Mouse (Mus musculus): ENCODE data around the gene Sik1.

Gene Sik1

DNA sequence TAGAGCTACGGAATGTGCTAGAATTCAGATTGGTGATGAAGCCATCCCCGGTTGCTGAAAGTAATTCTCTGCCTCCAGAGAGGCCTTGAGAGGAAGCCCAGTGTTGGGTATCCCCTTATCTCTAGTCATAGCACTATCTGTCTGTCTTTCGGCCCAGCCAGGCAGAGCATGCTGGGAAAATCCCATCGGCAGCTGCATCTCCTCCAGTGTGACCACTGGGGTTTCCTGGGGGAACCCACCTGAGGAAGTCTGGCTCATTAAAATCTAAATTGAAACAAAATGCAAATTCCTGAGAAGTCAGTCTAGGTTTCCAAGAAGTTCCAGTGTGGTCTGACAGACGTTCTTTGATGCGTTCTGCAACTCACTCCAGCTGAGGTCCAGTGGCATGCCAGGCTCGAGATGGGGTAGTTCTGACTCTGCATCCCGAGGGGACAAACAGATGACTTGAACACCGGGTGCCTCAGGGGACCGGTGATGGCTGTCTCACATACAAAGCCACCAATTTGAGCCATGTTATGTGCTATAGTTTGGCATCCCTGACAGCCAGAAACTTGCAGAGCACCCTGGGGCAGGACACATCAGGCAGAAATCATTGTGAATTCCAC lies 19.8 kb upstream of the Sik1 start:
- no peak for DNase-seq (ENCODE audit: low spot score in 2 of 2)

- DNase-seq (ENCODE audit: low spot score in 2 of 2): no peak
Observed at GRCm38 (mm10) chr17:31874691-31875090, 19.1 kb upstream of the Sik1 start.

- DNase-seq (ENCODE audit: low spot score in 2 of 2): peak in 1 of 2 experiments; percentile 49
Observed at GRCm38 (mm10) chr17:31873973-31874372, 18.4 kb upstream of the Sik1 start.

GRCm38 (mm10) chr17:31873185-31873870 lies 17.7 kb upstream of the Sik1 start:
- no peak for DNase-seq (ENCODE audit: low spot score in 2 of 2)

DNA sequence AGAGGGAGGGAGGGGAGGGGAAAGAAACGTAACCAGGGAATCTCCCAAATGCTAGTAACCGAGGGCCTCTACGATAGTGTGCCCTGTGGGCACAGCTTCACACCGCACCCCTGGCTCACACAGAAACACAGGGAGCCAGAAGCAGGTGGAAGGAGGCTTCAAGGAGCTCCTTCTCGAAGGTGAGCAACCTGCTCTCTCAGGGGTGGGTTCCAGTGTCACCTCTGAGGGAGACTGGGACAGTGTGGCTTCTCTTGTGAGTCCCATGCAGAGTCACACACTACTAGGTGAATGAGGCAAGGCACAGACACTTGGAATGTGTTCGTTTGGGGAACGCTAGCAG lies 17.2 kb upstream of the Sik1 start:
- DNase-seq (ENCODE audit: low spot score in 2 of 2): no peak

DNA sequence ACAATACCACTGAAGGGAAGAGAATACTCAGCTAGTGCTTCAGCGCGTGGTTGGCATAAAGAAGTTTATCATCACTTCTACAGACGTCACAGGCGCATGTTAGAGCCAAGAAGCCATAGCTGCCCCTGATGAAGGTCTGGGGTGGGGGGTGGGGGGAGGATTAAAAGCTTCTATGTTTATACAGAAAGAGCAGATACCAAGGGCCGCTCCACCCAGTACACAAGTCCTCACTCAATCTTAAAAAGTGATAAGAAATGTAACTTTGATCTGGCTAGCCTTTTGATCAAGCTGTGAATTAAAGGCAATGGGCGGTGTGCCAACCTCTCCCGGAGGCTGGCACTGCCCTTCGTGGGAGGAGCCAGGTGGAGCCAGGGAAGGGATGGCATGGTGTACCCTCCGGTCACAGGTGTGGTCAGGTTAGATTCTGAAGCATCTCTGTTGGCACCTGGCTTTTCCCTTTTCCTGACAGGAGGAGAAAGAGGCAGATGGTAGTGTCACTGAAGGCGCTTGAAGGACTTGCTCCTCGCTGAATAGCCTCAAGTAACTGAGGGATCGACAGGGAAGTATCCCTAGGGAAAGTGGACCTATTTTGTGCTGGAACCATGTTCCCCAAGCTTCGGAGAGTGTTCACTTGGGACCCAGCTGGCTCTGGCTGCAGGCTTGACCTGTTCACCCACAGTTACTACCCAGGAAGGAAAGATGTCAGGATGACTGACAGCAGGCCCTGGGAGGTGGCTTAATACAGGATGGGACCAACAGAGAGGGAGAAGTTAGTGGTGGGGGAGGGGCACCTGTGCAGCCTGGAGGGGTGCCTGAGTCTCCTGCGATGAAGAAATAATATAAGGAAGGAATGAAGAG lies 16.6 kb upstream of the Sik1 start:
- DNase-seq (ENCODE audit: low spot score in 2 of 2): no peak

DNA sequence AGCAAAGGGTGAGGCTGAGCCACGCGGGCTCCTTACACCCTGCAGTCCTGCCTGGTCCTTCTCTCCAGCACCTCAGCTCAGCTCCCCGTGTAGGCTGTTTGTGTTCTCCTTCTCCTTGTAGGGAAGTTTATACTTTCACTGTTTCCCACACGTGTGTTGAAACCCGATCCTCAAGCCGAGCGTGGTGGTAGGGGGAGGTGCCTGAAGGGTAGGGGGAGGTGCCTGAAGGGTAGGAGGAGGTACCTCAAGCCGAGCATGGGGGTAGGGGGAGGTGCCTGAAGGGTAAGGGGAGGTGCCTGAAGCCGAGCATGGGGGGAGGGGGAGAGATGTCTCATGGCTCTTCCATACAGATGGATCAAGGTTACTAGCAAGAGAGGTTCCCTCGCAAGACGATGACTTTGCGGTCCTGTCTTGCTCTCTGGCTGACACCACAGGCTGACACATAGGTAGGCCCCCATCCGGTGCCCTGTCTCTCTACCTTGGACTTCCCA lies 15.4 kb upstream of the Sik1 start:
- no peak for DNase-seq (ENCODE audit: low spot score in 2 of 2)

GRCm38 (mm10) chr17:31870446-31870845 lies 14.8 kb upstream of the Sik1 start:
- no peak for DNase-seq (ENCODE audit: low spot score in 2 of 2)

DNA sequence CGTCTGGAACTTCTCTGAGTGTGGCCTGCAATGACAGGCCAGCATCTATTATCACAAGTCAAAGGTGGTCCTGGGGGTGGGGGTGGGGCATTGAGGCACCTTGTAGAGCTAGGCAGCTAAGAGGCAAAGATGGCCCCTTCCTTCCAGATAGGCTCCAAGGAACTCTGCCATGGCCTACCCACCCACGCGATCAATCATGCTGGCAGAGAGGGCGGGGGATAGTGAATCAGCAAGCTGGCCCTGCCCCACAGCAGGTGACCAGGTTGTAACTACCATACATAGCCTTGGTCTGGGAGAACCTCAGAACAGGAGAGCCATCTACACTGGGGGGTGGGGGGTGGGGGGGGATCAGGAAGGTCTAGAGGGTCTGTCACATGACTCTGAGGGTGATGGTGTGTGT lies 12.5 kb upstream of the Sik1 start:
- no peak for DNase-seq (ENCODE audit: low spot score in 2 of 2)

DNA sequence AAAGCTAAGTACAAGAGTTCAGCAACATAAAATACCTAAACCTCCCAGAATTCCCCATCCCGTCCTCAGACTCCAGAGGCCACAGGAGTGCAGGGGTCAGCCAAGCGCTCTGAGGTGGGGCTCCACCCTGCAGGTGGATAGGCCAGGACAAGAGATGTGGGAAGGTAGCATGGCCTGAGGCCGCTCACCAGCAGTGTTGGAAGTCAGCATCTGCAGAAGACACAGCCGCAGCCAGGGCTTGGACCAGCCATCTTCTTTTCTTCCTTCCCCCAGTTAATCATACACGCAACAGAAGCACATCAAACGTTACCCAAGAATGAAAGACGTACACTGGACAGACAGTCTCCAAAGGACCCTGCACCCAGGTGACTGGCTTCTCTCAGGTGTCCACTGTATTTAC lies 11.5 kb upstream of the Sik1 start:
- DNase-seq (ENCODE audit: low spot score in 2 of 2): no peak

DNA sequence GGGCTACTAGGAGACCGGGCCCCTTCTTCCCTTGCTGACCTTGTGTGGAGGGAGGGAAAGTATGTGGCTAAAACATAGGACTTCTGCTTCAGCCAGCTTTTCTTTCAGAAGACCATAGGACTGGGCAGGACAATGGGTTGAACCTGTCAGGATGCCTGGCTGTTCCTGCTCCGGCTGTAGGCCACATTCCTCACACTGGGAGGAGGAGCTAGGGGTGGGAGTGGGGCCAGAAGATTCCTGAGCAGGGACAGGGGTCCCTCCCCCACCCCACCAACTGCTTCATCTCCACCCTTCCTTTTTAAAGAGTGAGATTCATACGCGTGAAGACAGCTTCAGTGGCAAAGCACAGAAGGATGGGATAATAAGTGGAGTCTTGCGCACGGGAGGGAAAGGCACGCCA lies 10.0 kb upstream of the Sik1 start:
- no peak for DNase-seq (ENCODE audit: low spot score in 2 of 2)

DNA sequence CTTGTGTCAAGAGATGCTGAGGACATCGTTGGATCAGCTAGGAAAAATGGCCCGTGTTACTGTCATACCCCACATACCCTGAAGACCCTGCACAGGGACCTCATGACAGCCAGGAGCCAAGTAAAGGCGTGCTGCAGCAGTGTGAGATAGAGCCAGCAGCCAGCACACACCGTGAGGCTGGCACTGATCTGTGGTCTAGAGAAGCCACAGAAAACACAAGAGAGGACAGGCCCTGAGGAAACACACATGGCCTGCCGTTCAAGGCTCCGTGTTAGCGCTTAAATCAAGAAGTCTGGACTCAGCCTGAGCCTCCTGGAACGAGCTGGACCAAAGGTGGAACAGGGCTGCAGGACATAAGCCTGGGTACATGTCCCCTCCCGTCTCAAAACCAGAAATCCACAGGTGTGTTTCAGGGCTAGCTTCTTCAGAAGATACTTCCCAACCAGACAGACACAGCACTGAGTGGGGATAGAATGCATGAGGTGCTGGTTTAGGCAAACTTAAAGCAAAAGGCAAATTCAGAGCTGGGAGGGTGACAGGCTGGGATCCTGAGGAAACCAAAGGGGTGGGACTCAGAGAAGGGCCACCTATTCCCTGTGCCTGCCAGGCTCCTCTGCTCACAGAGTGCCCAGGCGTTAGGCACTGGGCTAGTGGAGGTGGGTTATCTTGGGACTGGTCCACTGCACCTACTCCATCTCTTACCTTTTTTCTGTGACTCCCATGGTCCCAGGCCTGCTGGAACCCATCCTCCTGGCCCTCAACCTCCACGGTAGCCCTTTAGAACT lies 9.3 kb upstream of the Sik1 start:
- DNase-seq (ENCODE audit: low spot score in 2 of 2): no peak

DNA sequence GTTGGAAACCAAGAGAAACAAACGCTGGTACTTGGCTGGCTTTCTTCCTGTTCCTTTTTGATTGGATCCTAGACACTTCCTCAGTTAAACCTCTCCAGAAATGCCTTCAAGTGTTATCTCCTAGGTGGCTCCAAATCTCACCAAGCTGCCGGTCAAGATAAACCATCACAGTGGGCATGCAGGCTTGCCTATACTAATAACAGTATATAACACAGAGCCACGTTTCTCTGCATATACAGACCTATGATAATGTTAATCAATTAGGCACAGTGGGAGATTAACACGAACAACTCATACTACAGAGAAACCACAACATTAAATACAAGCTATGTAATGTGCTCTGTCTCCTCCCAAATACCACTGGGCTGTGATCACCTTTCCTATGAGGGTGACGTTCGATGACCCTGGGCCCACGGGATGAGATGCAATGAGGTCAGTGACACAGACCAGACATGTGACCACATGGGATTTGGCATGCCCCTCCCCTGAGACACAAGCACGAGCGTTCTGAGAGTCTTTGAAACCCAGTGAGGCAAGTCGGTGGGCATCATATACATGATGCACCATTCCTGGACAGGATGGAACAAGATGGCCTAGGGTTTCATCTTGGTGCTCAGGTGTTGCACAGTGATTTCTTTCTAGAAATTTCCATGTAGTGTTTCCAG lies 7.7 kb upstream of the Sik1 start:
- DNase-seq (ENCODE audit: low spot score in 2 of 2): no peak

GRCm38 (mm10) chr17:31862136-31862535 lies 6.5 kb upstream of the Sik1 start:
- no peak for DNase-seq (ENCODE audit: low spot score in 2 of 2)

- no peak for DNase-seq (ENCODE audit: low spot score in 2 of 2)
Observed at GRCm38 (mm10) chr17:31861661-31862060, 6.1 kb upstream of the Sik1 start.

DNA sequence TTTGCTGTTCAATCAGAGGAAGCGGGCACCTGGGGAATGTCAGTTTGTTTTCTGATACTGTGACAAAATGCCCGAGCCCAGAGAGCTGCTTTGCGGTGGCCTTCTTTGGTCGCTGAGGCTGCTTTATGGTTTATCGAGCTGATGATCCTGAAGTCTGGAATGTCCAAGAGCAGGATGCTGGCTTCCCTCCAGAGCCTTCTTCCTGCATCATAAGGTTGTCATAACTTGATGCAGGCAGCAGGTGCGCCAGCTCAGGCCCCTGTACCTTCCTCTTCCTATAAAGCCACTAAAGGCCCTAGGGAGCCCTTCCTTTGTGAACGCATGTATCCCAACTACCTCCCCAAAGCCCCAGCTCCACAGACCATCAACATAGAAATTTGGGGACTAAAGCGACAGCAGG lies 5.3 kb upstream of the Sik1 start:
- DNase-seq (ENCODE audit: low spot score in 2 of 2): no peak

DNA sequence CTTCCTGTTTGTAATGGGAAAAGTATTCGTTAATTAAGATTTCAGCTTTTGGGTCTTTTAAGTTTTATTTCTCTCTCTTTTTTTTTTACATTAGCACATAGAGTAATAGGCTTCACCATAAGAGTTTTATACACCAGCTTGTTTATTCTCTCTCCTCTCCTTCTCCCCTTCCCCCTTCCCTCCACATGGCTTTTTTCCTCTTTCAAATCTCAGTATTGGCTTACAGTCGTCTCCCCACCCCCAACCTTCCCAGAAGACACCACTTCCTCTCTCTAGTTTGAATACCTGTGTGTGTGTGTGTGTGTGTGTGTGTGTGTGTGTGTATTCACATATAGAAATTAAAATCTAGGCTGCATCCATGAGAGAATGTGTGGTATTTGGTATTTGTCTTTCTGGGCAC lies 3.8 kb upstream of the Sik1 start:
- DNase-seq (ENCODE audit: low spot score in 2 of 2): no peak

- DNase-seq (ENCODE audit: low spot score in 2 of 2): no peak
Observed at GRCm38 (mm10) chr17:31858786-31859185, 3.2 kb upstream of the Sik1 start.

DNA sequence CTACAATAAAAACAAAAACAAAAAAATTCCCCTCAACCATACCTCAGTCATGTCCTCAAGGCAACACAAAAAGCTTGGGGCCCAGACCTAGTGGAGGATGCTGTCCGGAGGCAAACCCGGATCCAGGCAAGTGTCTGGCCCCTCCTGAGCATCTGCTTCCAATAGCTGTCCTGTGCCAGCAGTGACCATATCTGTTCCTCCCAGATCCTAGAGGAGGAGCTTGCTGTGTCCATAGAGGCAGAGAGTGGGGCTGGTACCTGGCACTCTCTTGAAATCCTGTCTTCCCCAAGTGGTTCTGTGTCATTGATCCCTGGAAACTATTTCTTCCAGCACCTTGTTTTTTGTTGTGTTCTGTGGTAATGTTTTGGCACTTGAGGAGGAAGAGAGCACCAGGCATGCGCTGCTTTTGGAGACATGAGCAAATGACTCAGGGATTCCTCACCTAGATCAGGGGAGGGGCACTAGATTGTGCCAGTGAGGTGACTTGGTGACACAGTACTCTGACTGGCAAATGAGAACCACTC lies 2.4 kb upstream of the Sik1 start:
- no peak for DNase-seq (ENCODE audit: low spot score in 2 of 2)

- DNase-seq (ENCODE audit: low spot score in 2 of 2): no peak
Observed at GRCm38 (mm10) chr17:31857251-31857650, 1.6 kb upstream of the Sik1 start.

DNA sequence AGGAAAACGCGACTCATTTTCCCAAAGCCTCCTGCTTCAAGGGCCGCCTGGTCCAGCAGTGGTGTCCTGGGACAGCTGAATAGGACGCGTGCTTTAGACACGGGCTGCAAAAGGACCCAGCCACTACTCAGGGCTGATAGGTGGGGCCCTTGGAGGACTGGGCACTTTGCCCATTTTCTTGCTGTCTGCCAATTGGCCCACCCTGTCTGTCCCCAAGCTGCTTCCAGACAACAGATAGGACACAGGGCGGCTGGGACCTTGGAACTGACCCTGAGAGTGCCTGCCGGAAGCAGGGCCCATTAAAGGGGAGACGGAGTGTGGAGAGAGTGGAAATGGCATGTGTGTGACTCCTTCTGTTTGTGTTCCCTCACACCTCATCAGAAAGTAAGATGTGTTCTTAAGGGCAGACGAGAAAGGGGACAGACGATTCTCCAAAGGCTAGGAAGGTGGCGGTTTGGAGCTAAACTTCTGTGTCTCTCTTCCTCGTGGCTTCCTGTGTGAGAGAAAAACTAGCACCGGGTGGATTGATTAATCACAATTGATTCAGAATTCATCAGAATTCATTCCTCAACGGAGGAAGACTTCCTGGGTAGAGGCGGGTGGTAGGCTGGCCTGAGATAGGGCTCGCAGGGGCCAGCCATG lies 1.0 kb upstream of the Sik1 start:
- DNase-seq (ENCODE audit: low spot score in 2 of 2): no peak
